Mouse (Mus musculus) testis, adult 2 months (tissue): Measurements from ENCODE around the gene Pcyt1a. TPM values are rescaled to one million over a fixed set of nuclear protein-coding genes. Genes with fewer than 3 reads are reported as not detected.

Experiments used
- H3K27ac ChIP-seq: fragments of 200-500 bp; 2 replicates; pipeline ENCODE4 v1.5.1; 2012; ENCODE audit warnings: low read depth, low read length; ENCODE audit not compliant: control insufficient read depth, insufficient read depth
- H3K27me3 ChIP-seq: fragments of 200-500 bp; 2 replicates; pipeline ENCODE4 v1.6.1; 2012; ENCODE audit warnings: mild to moderate bottlenecking, low read length, moderate library complexity; ENCODE audit not compliant: control insufficient read depth, insufficient read depth
- H3K36me3 ChIP-seq: fragments of 200-500 bp; 2 replicates; pipeline ENCODE4 v1.6.1; 2012; ENCODE audit warnings: mild to moderate bottlenecking, low read length; ENCODE audit not compliant: control insufficient read depth, insufficient read depth
- H3K4me1 ChIP-seq: fragments of 200-500 bp; 2 replicates; pipeline ENCODE4 v1.6.1; 2012; ENCODE audit warnings: low read length; ENCODE audit not compliant: control insufficient read depth, insufficient read depth
- H3K4me3 ChIP-seq: fragments of 200-500 bp; 2 replicates; pipeline ENCODE4 v1.5.1; 2012; ENCODE audit warnings: low read depth, mild to moderate bottlenecking, low read length, moderate library complexity, mixed read lengths; ENCODE audit not compliant: control insufficient read depth
- CTCF ChIP-seq: fragments of 200-500 bp; IDR thresholded peaks from 2 replicates; pipeline ENCODE4 v1.5.1; 2012; ENCODE audit warnings: low read depth, mild to moderate bottlenecking, inconsistent platforms, low read length, moderate library complexity; ENCODE audit not compliant: control insufficient read depth, insufficient read depth, insufficient replicate concordance
- POLR2A ChIP-seq: fragments of 200-500 bp; IDR thresholded peaks from 2 replicates; pipeline ENCODE4 v1.6.1; 2012; ENCODE audit warnings: low read depth, mild to moderate bottlenecking, inconsistent platforms, low read length, moderate library complexity; ENCODE audit not compliant: control insufficient read depth
- polyA plus RNA-seq: library from polyadenylated mRNA; depleted of rRNA; stranded (reverse); fragments of >200 nt; gene quantifications from 2 replicates; pipeline ENCODE4 v1.2.3, GENCODE M21; 2012

Pcyt1a gene
- polyA plus RNA-seq, 1 experiment: 83.0 TPM

DNA sequence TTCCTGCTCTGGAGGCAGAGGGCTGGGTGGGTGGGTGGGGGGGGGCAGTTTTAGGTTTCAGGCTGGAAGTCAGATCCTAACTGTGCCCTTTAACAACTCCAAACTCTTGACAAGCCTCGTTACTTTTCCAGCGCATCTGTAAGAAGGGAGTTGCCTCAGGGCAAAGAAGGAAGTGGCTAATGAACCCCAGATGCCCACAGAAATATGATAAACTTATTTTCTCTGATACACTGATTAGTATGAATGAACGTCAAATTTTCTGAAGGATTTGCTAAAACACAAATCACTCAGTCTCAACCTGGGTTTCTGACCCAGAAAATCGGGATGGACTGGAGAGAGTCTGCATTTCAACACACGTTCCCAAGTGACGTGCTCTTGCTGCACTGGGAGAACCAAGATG lies 24.1 kb upstream of the Pcyt1a start:
- Histone ChIP-seq H3K4me3 (no peak overlapping the region), H3K27ac (no peak overlapping the region)
- TF ChIP-seq CTCF (no peak), POLR2A (no peak)

DNA sequence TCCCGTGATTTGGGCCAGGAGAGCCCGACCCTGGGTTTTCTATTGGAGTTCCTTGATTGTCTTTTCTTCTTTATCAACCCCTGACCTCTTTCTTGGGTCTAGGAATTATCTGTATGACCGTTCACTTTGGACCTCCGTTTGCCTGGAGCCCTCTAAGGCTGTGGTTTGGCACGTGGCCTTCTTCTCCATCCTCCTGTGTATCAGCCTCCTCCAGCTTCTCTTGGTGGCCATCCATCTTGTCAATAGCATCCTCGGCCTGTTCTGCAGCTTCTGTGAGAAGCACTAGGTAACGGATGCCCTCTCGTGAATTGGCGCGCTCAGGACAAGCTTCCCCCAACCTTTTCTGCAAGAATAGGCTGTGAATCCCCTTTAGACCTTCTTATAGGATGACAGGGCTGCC lies 23.0 kb upstream of the Pcyt1a start:
- Histone ChIP-seq H3K4me1 (no peaks in the 10 kb centered on the region), H3K27me3 (no peaks in the 10 kb centered on the region), H3K36me3 (no peaks in the 10 kb centered on the region), H3K27ac (no peak overlapping the region), H3K4me3 (no peak overlapping the region)
- no peak for TF ChIP-seq POLR2A

More for the DNA sequence above, 24.1 kb upstream of the Pcyt1a start:
- no peaks in the 10 kb centered on the region for H3K27me3 ChIP-seq
- no peaks in the 10 kb centered on the region for H3K36me3 ChIP-seq
- H3K4me1 ChIP-seq: no peaks in the 10 kb centered on the region

- H3K36me3 ChIP-seq: no peaks in the 10 kb centered on the region
- H3K4me1 ChIP-seq: peaks cover 5% of the 10 kb centered on the region; the same call in 1 of the 2 replicates
- H3K27ac ChIP-seq: no peak overlapping the region
- no peaks in the 10 kb centered on the region for H3K27me3 ChIP-seq
- no peak for TF ChIP-seq CTCF
- no peak for TF ChIP-seq POLR2A
- H3K4me3 ChIP-seq: no peak overlapping the region
These were observed 13.3 kb upstream of the Pcyt1a start for GRCm38 (mm10) chr16:32417457-32417856.

DNA sequence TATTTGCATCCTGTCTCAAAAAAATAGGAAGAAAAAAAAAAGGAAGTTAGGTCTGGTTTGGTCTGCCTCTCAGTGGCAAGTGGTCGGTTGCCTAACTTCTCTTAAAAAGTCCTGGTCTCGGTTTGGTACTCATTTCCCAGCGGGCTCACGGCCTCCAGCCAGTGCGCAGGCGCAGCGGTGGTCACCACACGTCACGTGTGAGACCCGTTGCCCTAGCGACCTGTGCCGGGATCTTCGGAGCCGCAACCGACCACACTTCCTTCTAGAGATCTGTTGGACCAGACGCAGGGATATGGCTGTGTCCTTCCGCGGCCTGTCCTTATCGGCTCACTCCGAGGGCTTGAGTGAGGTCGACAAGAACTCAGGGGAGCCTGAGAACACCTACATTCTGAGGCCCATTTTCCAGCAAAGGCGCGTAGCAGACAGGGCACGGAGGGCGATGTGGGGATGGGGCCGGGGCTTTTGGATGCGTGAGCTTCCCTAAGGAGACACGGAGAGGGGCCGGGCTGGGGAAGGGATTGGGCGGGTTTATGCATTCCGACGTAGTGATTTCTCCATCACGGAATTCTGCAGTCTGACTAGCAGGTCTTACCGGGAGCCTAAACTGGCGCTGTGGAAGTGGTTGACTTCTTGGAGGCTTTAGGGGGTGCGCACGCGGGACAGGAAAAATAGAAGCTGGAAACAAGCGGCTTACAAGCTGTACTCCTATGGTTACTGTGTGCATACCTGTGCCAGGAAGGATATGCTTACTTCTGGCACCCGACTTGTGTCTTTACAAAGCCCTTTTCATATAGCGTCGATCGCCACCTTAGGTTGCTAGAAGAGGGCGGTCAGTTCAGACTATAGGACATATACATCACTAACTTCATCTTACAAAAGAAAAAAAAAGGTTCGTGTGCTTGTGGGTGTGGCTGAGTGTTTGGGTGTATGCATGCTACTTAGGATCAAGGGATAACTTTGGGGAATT lies 10.9 kb upstream of the Pcyt1a start, which contains the start of gene Tctex1d2:
TSS of gene Tctex1d2 (plus strand) at position 186 of the 967 bp plus-strand sequence.
- peak; percentile 94 for TF ChIP-seq POLR2A
- no peak for TF ChIP-seq CTCF
- Histone ChIP-seq H3K27me3 (no peaks in the 10 kb centered on the region), H3K36me3 (no peaks in the 10 kb centered on the region), H3K4me1 (peaks cover 5% of the 10 kb centered on the region; the same call in 1 of the 2 replicates), H3K27ac (peak within 1 kb of the TSS; percentile 88), H3K4me3 (peak within 1 kb of the TSS; percentile 92)

DNA sequence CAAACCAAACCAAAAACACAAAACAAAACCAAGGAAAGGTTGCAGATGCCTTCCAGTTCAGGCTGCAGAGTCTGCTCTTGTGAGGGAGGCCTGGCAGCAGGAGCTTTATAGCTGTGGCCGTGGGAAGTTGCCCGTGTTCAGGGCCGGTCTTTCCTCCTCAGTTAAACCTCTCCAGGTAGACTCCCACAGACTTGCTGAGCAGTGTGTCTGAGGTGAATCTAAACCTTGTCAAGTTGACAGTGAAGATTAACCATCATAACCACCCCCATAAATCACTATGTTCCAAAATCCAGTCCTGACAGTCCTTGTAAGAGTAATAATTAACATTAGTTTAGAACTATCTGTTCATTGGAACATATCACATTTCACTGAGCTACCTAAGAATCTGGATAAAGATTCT lies 3.2 kb upstream of the Pcyt1a start:
- Histone ChIP-seq H3K4me1 (no peaks in the 10 kb centered on the region), H3K36me3 (0 out of 2 replicates have a peak, but pooled peaks cover 1% of the 10 kb centered on the region), H3K4me3 (no peak overlapping the region), H3K27me3 (no peaks in the 10 kb centered on the region), H3K27ac (no peak overlapping the region)
- TF ChIP-seq CTCF (no peak), POLR2A (no peak)

GRCm38 (mm10) chr16:32431047-32431591 lies 398 bp downstream of the Pcyt1a start:
- Histone ChIP-seq H3K4me3 (peak overlapping the region; percentile 95), H3K36me3 (0 out of 2 replicates have a peak, but pooled peaks cover 1% of the 10 kb centered on the region), H3K27me3 (no peaks in the 10 kb centered on the region), H3K4me1 (no peaks in the 10 kb centered on the region), H3K27ac (peak overlapping the region; percentile 88)
- TF ChIP-seq POLR2A (peak; percentile 65; the same call in 1 of the 2 replicates), CTCF (no peak)

DNA sequence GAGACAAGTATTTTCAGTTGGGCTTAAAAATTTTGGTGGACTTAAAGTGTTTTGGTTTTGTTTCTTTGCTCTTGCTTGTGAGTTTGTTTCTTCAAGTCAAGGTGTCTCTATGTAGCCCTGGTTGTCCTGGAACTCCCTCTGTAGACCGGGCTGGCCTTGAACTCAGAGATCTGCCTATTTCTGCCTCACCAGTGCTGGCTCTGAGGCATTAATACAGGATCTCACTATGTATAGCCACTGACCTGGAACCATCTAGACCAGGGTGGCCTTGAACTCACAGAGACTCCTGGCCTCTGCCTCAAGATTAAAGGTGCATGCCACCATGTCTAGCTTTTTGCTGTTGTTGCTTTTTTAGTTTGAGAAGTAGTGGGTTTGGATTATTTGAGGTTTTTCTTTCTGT lies 1.2 kb downstream of the Pcyt1a start:
- Histone ChIP-seq H3K4me3 (peak overlapping the region; percentile 82), H3K27ac (0 out of 2 replicates have a peak overlapping the region, but pooled peaks have one; percentile 10), H3K36me3 (0 out of 2 replicates have a peak, but pooled peaks cover 1% of the 10 kb centered on the region), H3K4me1 (no peaks in the 10 kb centered on the region), H3K27me3 (no peaks in the 10 kb centered on the region)
- TF ChIP-seq CTCF: no peak
- no peak for TF ChIP-seq POLR2A
